Mouse (Mus musculus) lung, adult 2 months (tissue): ENCODE results near the gene Gpld1.

ENCODE experiments used
- CTCF ChIP-seq: fragments of 200-500 bp; IDR thresholded peaks from 2 replicates; pipeline ENCODE4 v1.5.1; 2011; ENCODE audit warnings: mild to moderate bottlenecking, low read length, control low read depth; ENCODE audit not compliant: insufficient read depth
- POLR2A ChIP-seq: fragments of 200-500 bp; IDR thresholded peaks from 2 replicates; pipeline ENCODE4 v1.6.1; 2011; ENCODE audit warnings: low read depth, mild to moderate bottlenecking, control low read depth, low read length, borderline replicate concordance; ENCODE audit errors: extremely low read depth

- TF ChIP-seq CTCF: no peak
- TF ChIP-seq POLR2A: no peak
Observed at GRCm38 (mm10) chr13:24921281-24921680, 21.7 kb upstream of the Gpld1 start.
